Mouse (Mus musculus): ENCODE measurements around the gene Naxd. TPM values are rescaled to one million over a fixed set of nuclear protein-coding genes. Genes with fewer than 3 reads are reported as not detected.

Naxd gene
- polyA plus RNA-seq (2012; rRNA removed): 142 and 145 TPM in 2 replicates

GRCm38 (mm10) chr8:11497017-11497990, at the start of gene Naxd:
Gene Naxd (plus strand): TSS chr8:11497506.

GRCm38 (mm10) chr8:11477811-11478761, 19.2 kb upstream of the Naxd start, which contains the start of gene Rab20:
Gene Rab20 (minus strand): TSS chr8:11478710.

GRCm38 (mm10) chr8:11550281-11550948, 53.1 kb downstream of the Naxd start, which contains the start of gene Cars2:
Gene Cars2 (minus strand): TSS chr8:11550783.

GRCm38 (mm10) chr8:11554799-11555719, 57.8 kb downstream of the Naxd start, which contains the start of gene Ing1:
Gene Ing1 (plus strand): TSS chr8:11555571.

Other genes starting within 250 kb of the Naxd start
- gene Col4a2, start 184.7 kb upstream of the Naxd start, polyA plus RNA-seq (2012; rRNA removed): 154 and 161 TPM in 2 replicates
- gene Col4a1, start 184.7 kb upstream of the Naxd start, polyA plus RNA-seq (2012; rRNA removed): 679 and 768 TPM in 2 replicates
- gene Rab20, start 18.8 kb upstream of the Naxd start, polyA plus RNA-seq (2012; rRNA removed): 37.9 and 45.7 TPM in 2 replicates
- gene Cars2, start 53.3 kb downstream of the Naxd start, polyA plus RNA-seq (2012; rRNA removed): 77.6 and 91.8 TPM in 2 replicates
- 17.6 and 20.0 TPM in 2 replicates for gene Ing1, start 58.1 kb downstream of the Naxd start, polyA plus RNA-seq (2012; rRNA removed)
- gene Ankrd10, start 138.3 kb downstream of the Naxd start, polyA plus RNA-seq (2012; rRNA removed): 181 and 193 TPM in 2 replicates
- gene 1700016D06Rik, start 203.6 kb downstream of the Naxd start, polyA plus RNA-seq (2012; rRNA removed): not detected in 2 replicates
- gene Arhgef7, start 230.2 kb downstream of the Naxd start, polyA plus RNA-seq (2012; rRNA removed): 39.7 and 46.7 TPM in 2 replicates